Mouse (Mus musculus) hindbrain, embryonic 13.5 days (tissue): Measurements from ENCODE around the gene Rnf7. TPM values are rescaled to one million over a fixed set of nuclear protein-coding genes. Genes with fewer than 3 reads are reported as not detected.
"Not testable (repeated sequence)": the region's sequence is repeated elsewhere in the genome, so short reads cannot be mapped to it uniquely, and the experiment has no call there.

ENCODE experiments used
- ATAC-seq: fragments of 200-750 bp; cut with Nextera tagmentation; 2 replicates; pipeline ENCODE4 v1.8.0; 2017; ENCODE audit warnings: moderate TSS enrichment; ENCODE audit not compliant: low FRiP score
- H3K27ac ChIP-seq: fragments of 300-500 bp; sonication (generic); 2 replicates; pipeline ENCODE4 v1.5.1; 2015; ENCODE audit warnings: inconsistent platforms, mild to moderate bottlenecking, moderate library complexity
- H3K27me3 ChIP-seq: fragments of 300-500 bp; sonication (generic); 2 replicates; pipeline ENCODE4 v1.6.1; 2015; ENCODE audit warnings: mild to moderate bottlenecking, inconsistent platforms
- H3K36me3 ChIP-seq: fragments of 300-500 bp; sonication (generic); 2 replicates; pipeline ENCODE4 v1.6.1; 2015; ENCODE audit warnings: mild to moderate bottlenecking, inconsistent platforms
- H3K4me1 ChIP-seq: fragments of 300-500 bp; sonication (generic); replicated peaks from 2 replicates; pipeline ENCODE4 v1.6.1; 2015; ENCODE audit warnings: inconsistent platforms
- H3K4me2 ChIP-seq: fragments of 300-500 bp; sonication (generic); 2 replicates; pipeline ENCODE4 v1.6.1; 2015; ENCODE audit warnings: inconsistent platforms, mild to moderate bottlenecking, moderate library complexity
- H3K4me3 ChIP-seq: fragments of 300-500 bp; sonication (generic); 2 replicates; pipeline ENCODE4 v1.5.1; 2015; ENCODE audit warnings: mild to moderate bottlenecking, inconsistent platforms
- H3K9ac ChIP-seq: fragments of 300-500 bp; sonication (generic); 2 replicates; pipeline ENCODE4 v1.6.1; 2015; ENCODE audit warnings: mild to moderate bottlenecking, inconsistent platforms
- H3K9me3 ChIP-seq: fragments of 300-500 bp; sonication (generic); 2 replicates; pipeline ENCODE4 v1.6.1; 2016; ENCODE audit warnings: inconsistent platforms
- WGBS: fragments of 180-500 bp; shearing (Covaris S2); methylation state at CpG from one replicate; pipeline ENCODE4 v1.1.7; 2015; 5-methylcytosine and 5-hydroxymethylcytosine counted together
- polyA plus RNA-seq: library from polyadenylated mRNA; unstranded; fragments of >200 nt; fragmentation: Nextera tagmentation; extraction: Ambion mirVana; gene quantifications from 2 replicates; pipeline ENCODE4 v1.2.1, GENCODE M21; 2015

The Rnf7 gene
- polyA plus RNA-seq, 1 experiment from 2014 or later, result 256 TPM

GRCm38 (mm10) chr9:96502856-96503610, 24.6 kb upstream of the Rnf7 start:
- no peak overlapping the region for H3K4me3 ChIP-seq
- H3K9ac ChIP-seq, result no peak overlapping the region
- 82% methylated on average over 6 of the region's 6 CpGs for WGBS
- H3K27me3 ChIP-seq, result no peaks in the 10 kb centered on the region
- no peak overlapping the region for H3K27ac ChIP-seq
- no peaks in the 10 kb centered on the region for H3K36me3 ChIP-seq
- no peak overlapping the region for H3K4me2 ChIP-seq
- peaks cover 4% of the 10 kb centered on the region; the same call in 1 of the 2 replicates for H3K9me3 ChIP-seq
- H3K4me1 ChIP-seq, result peaks cover 15% of the 10 kb centered on the region
- no peak for ATAC-seq

- peaks cover 4% of the 10 kb centered on the region; the same call in 1 of the 2 replicates for H3K9me3 ChIP-seq
These were observed 22.7 kb upstream of the Rnf7 start for GRCm38 (mm10) chr9:96501217-96501616.

GRCm38 (mm10) chr9:96493212-96493611, 14.7 kb upstream of the Rnf7 start:
- Histone ChIP-seq H3K4me2 (no peak overlapping the region), H3K4me1 (0 out of 2 replicates have a peak, but pooled peaks cover 7% of the 10 kb centered on the region), H3K27me3 (no peaks in the 10 kb centered on the region), H3K36me3 (no peaks in the 10 kb centered on the region), H3K4me3 (no peak overlapping the region), H3K9me3 (no peaks in the 10 kb centered on the region), H3K9ac (no peak overlapping the region), H3K27ac (0 out of 2 replicates have a peak overlapping the region, but pooled peaks have one; percentile 58)
- ATAC-seq, result no peak
- 37% methylated on average over 3 of the region's 3 CpGs for WGBS

More at GRCm38 (mm10) chr9:96501217-96501616, 22.7 kb upstream of the Rnf7 start:
- 74% methylated on average over 7 of the region's 7 CpGs for WGBS
- Histone ChIP-seq H3K36me3 (no peaks in the 10 kb centered on the region), H3K9ac (no peak overlapping the region), H3K27me3 (no peaks in the 10 kb centered on the region), H3K27ac (no peak overlapping the region), H3K4me3 (no peak overlapping the region), H3K4me2 (no peak overlapping the region), H3K4me1 (peaks cover 10% of the 10 kb centered on the region)
- ATAC-seq, result no peak

- no peak overlapping the region for H3K4me3 ChIP-seq
- H3K27ac ChIP-seq, result no peak overlapping the region
- 0 out of 2 replicates have a peak, but pooled peaks cover 7% of the 10 kb centered on the region for H3K4me1 ChIP-seq
- ATAC-seq, result no peak
- no peaks in the 10 kb centered on the region for H3K36me3 ChIP-seq
- no peaks in the 10 kb centered on the region for H3K9me3 ChIP-seq
- WGBS, result 40% methylated on average over 12 of the region's 12 CpGs
- no peak overlapping the region for H3K4me2 ChIP-seq
- no peaks in the 10 kb centered on the region for H3K27me3 ChIP-seq
- H3K9ac ChIP-seq, result no peak overlapping the region
These were observed 13.3 kb upstream of the Rnf7 start for GRCm38 (mm10) chr9:96491810-96492209.

GRCm38 (mm10) chr9:96487869-96488268, 9.4 kb upstream of the Rnf7 start:
- not testable (repeated sequence) for H3K4me2 ChIP-seq, H3K27ac ChIP-seq, H3K27me3 ChIP-seq, H3K9me3 ChIP-seq, H3K9ac ChIP-seq, H3K4me1 ChIP-seq, ATAC-seq, H3K4me3 ChIP-seq, H3K36me3 ChIP-seq
- 97% methylated on average over 5 of the region's 5 CpGs for WGBS

- H3K9me3 ChIP-seq, result no peaks in the 10 kb centered on the region
- peaks cover 7% of the 10 kb centered on the region; the same call in 1 of the 2 replicates for H3K27me3 ChIP-seq
- H3K9ac ChIP-seq, result no peak overlapping the region
- H3K4me3 ChIP-seq, result no peak overlapping the region
- 63% methylated on average over 2 of the region's 2 CpGs for WGBS
- H3K36me3 ChIP-seq, result no peaks in the 10 kb centered on the region
- no peaks in the 10 kb centered on the region for H3K4me1 ChIP-seq
- ATAC-seq, result no peak
- H3K4me2 ChIP-seq, result no peak overlapping the region
- H3K27ac ChIP-seq, result no peak overlapping the region
These were observed 5.2 kb upstream of the Rnf7 start for GRCm38 (mm10) chr9:96483648-96484047.

- H3K9ac ChIP-seq, result no peak overlapping the region
- H3K9me3 ChIP-seq, result no peaks in the 10 kb centered on the region
- H3K36me3 ChIP-seq, result no peaks in the 10 kb centered on the region
- ATAC-seq, result no peak
- H3K4me2 ChIP-seq, result no peak overlapping the region
- no peak overlapping the region for H3K4me3 ChIP-seq
- H3K4me1 ChIP-seq, result no peaks in the 10 kb centered on the region
- WGBS, result 78% methylated on average over 3 of the region's 3 CpGs
- no peak overlapping the region for H3K27ac ChIP-seq
- peaks cover 7% of the 10 kb centered on the region; the same call in 1 of the 2 replicates for H3K27me3 ChIP-seq
These were observed 4.6 kb upstream of the Rnf7 start for GRCm38 (mm10) chr9:96483028-96483427.

GRCm38 (mm10) chr9:96472356-96472755, 6.1 kb downstream of the Rnf7 start:
- Histone ChIP-seq H3K27me3 (no peaks in the 10 kb centered on the region), H3K27ac (no peak overlapping the region), H3K4me2 (no peak overlapping the region), H3K9ac (no peak overlapping the region), H3K9me3 (no peaks in the 10 kb centered on the region), H3K4me3 (no peak overlapping the region), H3K4me1 (peaks cover 18% of the 10 kb centered on the region), H3K36me3 (peaks cover 47% of the 10 kb centered on the region)
- 79% methylated on average over 3 of the region's 3 CpGs for WGBS
- no peak for ATAC-seq

- not testable (repeated sequence) for H3K9ac ChIP-seq, ATAC-seq, H3K9me3 ChIP-seq, H3K4me3 ChIP-seq, H3K4me2 ChIP-seq, H3K27ac ChIP-seq, H3K27me3 ChIP-seq
- Histone ChIP-seq H3K36me3 (peaks cover 54% of the 10 kb centered on the region), H3K4me1 (peaks cover 12% of the 10 kb centered on the region)
- WGBS, result 81% methylated on average over 4 of the region's 4 CpGs
These were observed 6.8 kb downstream of the Rnf7 start for GRCm38 (mm10) chr9:96471681-96472080.

- H3K9me3 ChIP-seq, result no peaks in the 10 kb centered on the region
- H3K9ac ChIP-seq, result no peak overlapping the region
- no peak for ATAC-seq
- H3K4me2 ChIP-seq, result no peak overlapping the region
- no peak overlapping the region for H3K27ac ChIP-seq
- H3K4me1 ChIP-seq, result peaks cover 1% of the 10 kb centered on the region
- 90% methylated on average over 8 of the region's 8 CpGs for WGBS
- no peaks in the 10 kb centered on the region for H3K27me3 ChIP-seq
- peaks cover 57% of the 10 kb centered on the region for H3K36me3 ChIP-seq
- H3K4me3 ChIP-seq, result no peak overlapping the region
These were observed 8.1 kb downstream of the Rnf7 start for GRCm38 (mm10) chr9:96470266-96470974.

GRCm38 (mm10) chr9:96469556-96470265, 8.8 kb downstream of the Rnf7 start:
- H3K9ac ChIP-seq, result no peak overlapping the region

GRCm38 (mm10) chr9:96463708-96464107, 14.8 kb downstream of the Rnf7 start:
- H3K27ac ChIP-seq, result no peak overlapping the region
- H3K9ac ChIP-seq, result no peak overlapping the region
- H3K4me2 ChIP-seq, result no peak overlapping the region
- peaks cover 5% of the 10 kb centered on the region; the same call in 1 of the 2 replicates for H3K9me3 ChIP-seq
- H3K36me3 ChIP-seq, result peaks cover 39% of the 10 kb centered on the region
- no peak for ATAC-seq
- no peaks in the 10 kb centered on the region for H3K27me3 ChIP-seq
- WGBS, result 73% methylated on average over 10 of the region's 10 CpGs
- no peak overlapping the region for H3K4me3 ChIP-seq
- 0 out of 2 replicates have a peak, but pooled peaks cover 8% of the 10 kb centered on the region for H3K4me1 ChIP-seq

More at GRCm38 (mm10) chr9:96469556-96470265, 8.8 kb downstream of the Rnf7 start:
- H3K4me2 ChIP-seq, result no peak overlapping the region
- no peak overlapping the region for H3K27ac ChIP-seq
- H3K4me3 ChIP-seq, result no peak overlapping the region
- no peaks in the 10 kb centered on the region for H3K27me3 ChIP-seq
- H3K9me3 ChIP-seq, result no peaks in the 10 kb centered on the region
- no peaks in the 10 kb centered on the region for H3K4me1 ChIP-seq
- ATAC-seq, result no peak
- peaks cover 52% of the 10 kb centered on the region for H3K36me3 ChIP-seq
- 82% methylated on average over 8 of the region's 8 CpGs for WGBS
